Mouse (Mus musculus) heart, postnatal 0 days (tissue): ENCODE measurements around the gene Npr1. TPM values are rescaled to one million over a fixed set of nuclear protein-coding genes. Genes with fewer than 3 reads are reported as not detected.
A peak's percentile ranks its signal among the peaks of the same experiment; 100 is the strongest.

ENCODE experiments used
- ATAC-seq: fragments of 200-750 bp; cut with Nextera tagmentation; 2 replicates; pipeline ENCODE4 v1.8.0; 2017; ENCODE audit warnings: low read depth, moderate number of reproducible peaks, moderate library complexity; ENCODE audit not compliant: insufficient read depth
- DNase-seq: peaks from one replicate; pipeline ENCODE4 v3.0.0-alpha.2; 2016; ENCODE audit warnings: low spot score
- H3K27ac ChIP-seq: fragments of 300-500 bp; sonication (generic); 2 replicates; pipeline ENCODE4 v1.5.1; 2014; ENCODE audit warnings: low read depth, mild to moderate bottlenecking
- H3K27me3 ChIP-seq: fragments of 300-500 bp; sonication (generic); 2 replicates; pipeline ENCODE4 v1.6.1; 2014; ENCODE audit warnings: low read length, mixed read lengths; ENCODE audit not compliant: control insufficient read depth, insufficient read depth
- H3K36me3 ChIP-seq: fragments of 300-500 bp; sonication (generic); replicated peaks from 2 replicates; pipeline ENCODE4 v1.6.1; 2014; ENCODE audit warnings: low read length, mixed read lengths; ENCODE audit not compliant: control insufficient read depth, insufficient read depth
- H3K4me1 ChIP-seq: fragments of 300-500 bp; sonication (generic); 2 replicates; pipeline ENCODE4 v1.6.1; 2014; ENCODE audit warnings: antibody characterized with exemption; ENCODE audit not compliant: control insufficient read depth, insufficient read depth
- H3K4me2 ChIP-seq: fragments of 300-500 bp; sonication (generic); 2 replicates; pipeline ENCODE4 v1.6.1; 2014; ENCODE audit warnings: low read depth, mild to moderate bottlenecking, low read length, moderate library complexity
- H3K4me3 ChIP-seq: fragments of 300-500 bp; sonication (generic); 2 replicates; pipeline ENCODE4 v1.5.1; 2014; ENCODE audit warnings: low read depth, low read length
- H3K9ac ChIP-seq: fragments of 300-500 bp; sonication (generic); replicated peaks from 2 replicates; pipeline ENCODE4 v1.6.1; 2014; ENCODE audit warnings: low read depth, low read length, mixed read lengths
- H3K9me3 ChIP-seq: fragments of 300-500 bp; sonication (generic); replicated peaks from 2 replicates; pipeline ENCODE4 v1.6.1; 2016; ENCODE audit warnings: low read length; ENCODE audit not compliant: control insufficient read depth
- CTCF ChIP-seq: IDR thresholded peaks from 2 replicates; pipeline ENCODE4 v1.5.1; 2016; ENCODE audit warnings: antibody characterized with exemption, control low read depth, low read depth
- EP300 ChIP-seq: IDR thresholded peaks from 2 replicates; pipeline ENCODE4 v1.6.1; 2016; ENCODE audit warnings: antibody characterized with exemption, low read depth
- WGBS: fragments of 180-500 bp; shearing (Covaris S2); extraction: QIAGEN DNeasy Blood & Tissue Kit; methylation state at CpG from one replicate; pipeline ENCODE4 v1.1.7; 2014; 5-methylcytosine and 5-hydroxymethylcytosine counted together
- polyA plus RNA-seq: library from polyadenylated mRNA; unstranded; fragments of >200 nt; fragmentation: Nextera tagmentation; extraction: Ambion mirVana; gene quantifications from 2 replicates; pipeline ENCODE4 v1.2.1, GENCODE M21; 2015
- total RNA-seq: library from RNA; depleted of rRNA; stranded (reverse); fragments of >200 nt; gene quantifications from 2 replicates; pipeline ENCODE4 v1.2.3, GENCODE M21; 2014; ENCODE audit warnings: low replicate concordance

Gene Npr1
- total and polyA plus RNA-seq, 2 experiments from 2014 or later = 11.2 to 30.9 TPM

DNA sequence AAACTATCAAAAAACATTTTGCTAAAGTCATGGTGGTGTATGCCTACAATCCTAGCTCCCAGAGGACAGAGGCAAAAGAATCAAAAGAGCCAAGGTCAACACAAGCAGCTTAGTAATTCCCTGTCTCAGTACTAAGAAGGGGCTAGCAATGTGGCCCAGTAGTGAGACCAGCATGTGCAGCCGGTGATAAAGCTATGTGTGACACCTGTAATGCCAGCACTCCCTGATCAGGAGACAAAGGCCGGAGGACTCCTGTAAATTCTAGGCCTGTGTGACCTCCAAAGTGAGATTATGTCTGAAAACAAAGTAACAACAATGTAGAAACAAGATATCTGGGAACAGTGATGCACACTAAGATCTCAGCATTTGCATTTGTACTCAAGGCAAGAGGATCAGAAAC is 40.2 kb downstream of the Npr1 start:
- 81% methylated on average over 2 of the region's 2 CpGs for WGBS
- H3K36me3 ChIP-seq = peaks cover 29% of the 10 kb centered on the region

DNA sequence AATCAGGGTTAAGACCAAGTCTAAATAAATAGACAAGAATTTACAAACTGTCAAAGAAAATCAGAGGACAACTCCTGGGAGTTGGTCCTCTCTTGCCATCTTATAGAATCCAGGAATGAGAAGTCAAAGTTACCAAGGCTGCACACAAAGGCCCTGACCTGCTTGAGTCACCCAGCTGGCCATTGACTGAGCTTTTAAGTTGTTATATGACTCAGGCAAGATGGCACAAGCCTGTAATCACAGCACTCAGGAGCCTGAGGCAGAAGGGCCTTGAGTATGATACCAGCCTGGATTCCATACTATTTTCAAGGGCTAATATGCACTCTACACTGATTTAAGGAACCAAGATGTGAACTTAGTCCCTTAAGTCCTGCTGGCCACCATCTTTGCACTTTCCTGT is 42.1 kb downstream of the Npr1 start:
- ATAC-seq = no peak
- Histone ChIP-seq H3K27me3 (no peaks in the 10 kb centered on the region), H3K4me3 (no peak overlapping the region), H3K9me3 (no peaks in the 10 kb centered on the region), H3K4me2 (no peak overlapping the region), H3K27ac (no peak overlapping the region), H3K4me1 (0 out of 2 replicates have a peak, but pooled peaks cover under 1% of the 10 kb centered on the region), H3K36me3 (peaks cover 48% of the 10 kb centered on the region), H3K9ac (no peak overlapping the region)
- no peak for DNase-seq
- TF ChIP-seq CTCF (no peak), EP300 (no peak)

More for the DNA sequence above, 40.2 kb downstream of the Npr1 start:
- Histone ChIP-seq H3K4me2 (no peak overlapping the region), H3K27me3 (no peaks in the 10 kb centered on the region), H3K4me1 (peaks cover 16% of the 10 kb centered on the region), H3K27ac (no peak overlapping the region; the same call in 1 of the 2 replicates), H3K9me3 (no peaks in the 10 kb centered on the region), H3K4me3 (no peak overlapping the region), H3K9ac (no peak overlapping the region)
- DNase-seq (no peak), ATAC-seq (no peak)
- TF ChIP-seq EP300 (no peak), CTCF (no peak)

DNA sequence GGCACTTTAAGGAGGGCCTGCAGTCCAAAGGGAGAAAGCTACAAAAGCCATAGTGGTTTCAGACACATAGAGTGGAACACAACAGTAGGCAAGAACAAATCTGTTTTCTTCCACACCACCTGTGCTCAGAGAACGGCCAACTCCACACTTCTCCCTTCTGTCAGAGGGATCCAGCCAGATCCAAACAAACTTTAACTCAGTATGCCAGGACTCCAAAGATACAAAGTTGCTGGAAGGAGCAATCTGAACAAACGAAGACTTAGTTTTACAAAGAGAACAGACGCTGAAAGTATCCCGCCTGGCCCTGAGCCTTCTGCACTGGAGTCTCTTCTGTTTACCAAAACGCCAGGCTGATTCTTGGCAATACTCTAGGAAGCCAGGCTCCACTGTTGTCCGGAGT is 45.0 kb downstream of the Npr1 start:
- no peak for TF ChIP-seq CTCF
- TF ChIP-seq EP300 = no peak
- no peak overlapping the region for H3K9ac ChIP-seq
- H3K27ac ChIP-seq = no peak overlapping the region
- DNase-seq = no peak
- H3K36me3 ChIP-seq = peaks cover 75% of the 10 kb centered on the region
- no peak overlapping the region for H3K4me3 ChIP-seq
- 91% methylated on average over 6 of the region's 6 CpGs for WGBS
- H3K4me2 ChIP-seq = no peak overlapping the region
- H3K4me1 ChIP-seq = no peaks in the 10 kb centered on the region
- no peak for ATAC-seq
- no peaks in the 10 kb centered on the region for H3K27me3 ChIP-seq
- no peaks in the 10 kb centered on the region for H3K9me3 ChIP-seq

DNA sequence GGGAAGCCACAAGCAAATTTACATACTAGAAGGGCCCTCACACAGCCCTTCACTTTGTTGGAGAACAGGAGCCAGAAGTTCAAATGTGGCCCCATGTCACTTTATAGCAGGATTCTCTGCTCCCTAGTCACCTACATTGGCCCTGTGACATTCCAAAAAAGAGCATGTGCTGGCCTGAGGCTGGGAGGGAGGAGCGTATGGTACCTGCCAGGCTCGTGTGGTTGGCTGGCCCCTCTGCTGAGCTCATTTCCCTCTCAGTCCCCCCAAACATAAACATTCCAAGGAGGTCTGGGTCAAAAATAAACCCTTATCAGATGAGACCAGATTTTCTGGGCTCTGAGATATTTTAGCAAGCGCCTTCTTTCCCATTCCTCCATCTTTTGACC is 52.7 kb downstream of the Npr1 start:
- Histone ChIP-seq H3K9ac (no peak overlapping the region), H3K4me3 (no peak overlapping the region), H3K36me3 (peaks cover 84% of the 10 kb centered on the region), H3K4me1 (no peaks in the 10 kb centered on the region), H3K9me3 (no peaks in the 10 kb centered on the region), H3K4me2 (no peak overlapping the region), H3K27me3 (no peaks in the 10 kb centered on the region), H3K27ac (no peak overlapping the region)
- TF ChIP-seq CTCF (no peak), EP300 (no peak)
- WGBS = 68% methylated on average over 3 of the region's 3 CpGs
- no peak for DNase-seq
- no peak for ATAC-seq

DNA sequence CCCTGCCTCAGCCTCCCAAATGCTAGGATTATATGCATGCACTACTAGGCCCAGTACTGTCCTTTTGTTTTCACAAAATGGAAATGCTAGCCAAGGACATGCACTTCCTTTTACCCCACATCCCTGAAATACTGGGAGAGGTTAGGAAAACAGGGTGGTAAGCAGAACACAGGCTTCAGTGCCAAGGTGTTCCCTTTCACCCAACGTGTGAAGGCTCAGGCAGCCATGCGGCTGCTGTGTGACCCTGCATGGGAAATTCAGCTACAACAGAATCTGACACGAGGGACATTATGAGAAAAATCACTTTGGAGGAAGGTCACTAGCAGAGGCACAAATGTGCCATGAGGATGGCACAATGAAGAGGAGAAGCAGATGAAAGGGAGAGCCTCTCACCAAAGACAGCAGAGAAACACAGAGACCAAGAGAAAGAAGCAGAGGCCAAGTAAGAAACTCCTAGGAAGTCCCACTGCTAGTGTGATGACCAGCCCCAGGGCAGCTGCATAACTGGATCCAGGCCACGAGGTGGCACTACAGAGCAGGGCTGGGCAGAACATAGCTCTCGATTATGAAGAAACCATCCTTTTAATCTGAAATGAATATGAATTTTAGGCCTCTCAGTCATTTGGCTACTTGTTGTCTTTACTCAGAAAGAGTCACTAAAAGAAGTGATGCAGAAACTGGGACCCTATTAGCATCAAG is 53.2 kb downstream of the Npr1 start:
- H3K27me3 ChIP-seq = no peaks in the 10 kb centered on the region
- no peak overlapping the region for H3K9ac ChIP-seq
- H3K4me3 ChIP-seq = no peak overlapping the region
- TF ChIP-seq CTCF (peak; percentile 92), EP300 (no peak)
- peaks cover 84% of the 10 kb centered on the region for H3K36me3 ChIP-seq
- no peaks in the 10 kb centered on the region for H3K4me1 ChIP-seq
- no peak overlapping the region for H3K27ac ChIP-seq
- no peaks in the 10 kb centered on the region for H3K9me3 ChIP-seq
- WGBS = 43% methylated on average over 5 of the region's 5 CpGs
- DNase-seq = peak; percentile 34
- ATAC-seq = peak; percentile 70; the same call in 1 of the 2 replicates
- H3K4me2 ChIP-seq = no peak overlapping the region

DNA sequence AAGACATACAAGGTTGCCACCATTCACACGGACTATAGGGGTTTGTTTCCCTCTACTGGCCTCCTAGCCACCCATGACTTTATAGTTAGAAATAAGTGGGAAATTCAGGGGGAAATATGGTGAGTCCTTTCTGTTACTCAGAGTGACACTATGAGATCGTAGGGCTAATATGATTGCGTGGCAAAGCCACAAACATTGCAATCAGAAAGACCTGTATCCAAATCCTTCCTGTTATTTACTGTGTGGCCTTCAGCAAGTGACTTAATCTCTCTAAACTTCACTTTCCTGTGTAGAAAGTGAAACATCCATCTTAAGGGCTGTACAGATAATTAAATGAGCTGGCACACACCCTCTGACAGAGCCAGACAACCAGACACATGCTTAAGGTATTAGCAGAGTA is 56.9 kb downstream of the Npr1 start:
- 89% methylated on average over 3 of the region's 3 CpGs for WGBS
- H3K36me3 ChIP-seq = peaks cover 84% of the 10 kb centered on the region
- TF ChIP-seq EP300 = no peak

More for the DNA sequence above, 56.9 kb downstream of the Npr1 start:
- H3K9me3 ChIP-seq = no peaks in the 10 kb centered on the region
- H3K27ac ChIP-seq = no peak overlapping the region
- H3K4me1 ChIP-seq = no peaks in the 10 kb centered on the region
- H3K4me3 ChIP-seq = no peak overlapping the region
- no peaks in the 10 kb centered on the region for H3K27me3 ChIP-seq
- no peak overlapping the region for H3K9ac ChIP-seq
- no peak overlapping the region for H3K4me2 ChIP-seq
- DNase-seq (no peak), ATAC-seq (no peak)
